Mouse (Mus musculus): Measurements from ENCODE around the gene Capn5.

GRCm38 (mm10) chr7:98121241-98121640, 56.8 kb downstream of the Capn5 start:
- no peak for TF ChIP-seq CTCF (IDR thresholded peaks at IDR 0.05; ENCODE audit: borderline replicate concordance, control insufficient read depth, extremely low read depth, insufficient read depth, low read length, poor library complexity)
- TF ChIP-seq POLR2A (IDR thresholded peaks at IDR 0.05; ENCODE audit: control insufficient read depth, extremely low read depth, insufficient read depth, low read length, poor library complexity): no peak
